Mouse (Mus musculus): ENCODE results near the gene Serinc4. TPM values are rescaled to one million over a fixed set of nuclear protein-coding genes. Genes with fewer than 3 reads are reported as not detected.
"Not testable (repeated sequence)": the region's sequence is repeated elsewhere in the genome, so short reads cannot be mapped to it uniquely, and the experiment has no call there.

Serinc4 gene
- polyA plus RNA-seq (2015; fragmentation: Nextera tagmentation; extraction: Ambion mirVana) = 1.6 and 1.7 TPM in 2 replicates

- Histone ChIP-seq H3K27ac (ENCODE audit: low read length) (peak within 1 kb of the TSS; percentile 54), H3K9me3 (ENCODE audit: control insufficient read depth, low read length) (no peaks in the 10 kb centered on the region), H3K4me3 (replicated peaks; ENCODE audit: low read length) (peak within 1 kb of the TSS; percentile 71), H3K36me3 (ENCODE audit: control insufficient read depth, insufficient read depth) (peaks cover 8% of the 10 kb centered on the region; the same call in 1 of the 2 replicates), H3K4me2 (ENCODE audit: low read length) (peak within 1 kb of the TSS; percentile 72), H3K4me1 (replicated peaks; ENCODE audit: control insufficient read depth, insufficient read depth, low read length) (peaks cover 11% of the 10 kb centered on the region), H3K27me3 (replicated peaks; ENCODE audit: control insufficient read depth, insufficient read depth, low read length) (no peaks in the 10 kb centered on the region), H3K9ac (replicated peaks; ENCODE audit: low read depth, low read length) (peak within 1 kb of the TSS; percentile 68)
- WGBS = 4% methylated on average over 41 of the region's 41 CpGs
- ATAC-seq = peak; percentile 96
These were observed at the start of gene Serinc4 for GRCm38 (mm10) chr2:121456692-121457642. Serinc4 (minus strand) TSS chr2:121456781.

DNA sequence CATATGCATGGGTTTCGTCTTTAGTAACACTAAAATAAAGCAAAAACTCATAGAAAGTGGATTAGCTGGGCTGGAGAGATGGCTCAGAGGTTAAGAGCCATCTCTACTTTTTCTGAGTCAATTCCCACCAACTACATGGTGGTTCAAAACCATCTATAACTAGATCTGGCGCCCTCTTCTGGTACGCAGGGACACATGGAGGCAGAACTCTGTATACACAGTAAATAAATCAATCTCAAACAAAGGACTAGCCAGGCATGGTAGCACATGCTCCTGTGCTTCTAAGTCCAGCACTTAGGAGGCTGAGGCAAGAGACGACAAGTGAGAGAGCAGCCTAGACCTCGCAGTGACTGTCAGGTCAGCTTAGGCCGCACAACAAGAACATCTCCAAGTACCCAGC is 45.0 kb upstream of the Serinc4 start:
- not testable (repeated sequence) for H3K4me1 ChIP-seq (replicated peaks; ENCODE audit: control insufficient read depth, insufficient read depth, low read length); H3K9ac ChIP-seq (replicated peaks; ENCODE audit: low read depth, low read length); H3K36me3 ChIP-seq (ENCODE audit: control insufficient read depth, insufficient read depth); H3K27ac ChIP-seq (ENCODE audit: low read length); ATAC-seq; H3K9me3 ChIP-seq (ENCODE audit: control insufficient read depth, low read length); H3K4me2 ChIP-seq (ENCODE audit: low read length); H3K4me3 ChIP-seq (replicated peaks; ENCODE audit: low read length); H3K27me3 ChIP-seq (replicated peaks; ENCODE audit: control insufficient read depth, insufficient read depth, low read length)
- WGBS = 100% methylated on average over 1 of the region's 6 CpGs

- ATAC-seq; H3K4me1 ChIP-seq (replicated peaks; ENCODE audit: control insufficient read depth, insufficient read depth, low read length); H3K36me3 ChIP-seq (ENCODE audit: control insufficient read depth, insufficient read depth); H3K27ac ChIP-seq (ENCODE audit: low read length); H3K9me3 ChIP-seq (ENCODE audit: control insufficient read depth, low read length); H3K27me3 ChIP-seq (replicated peaks; ENCODE audit: control insufficient read depth, insufficient read depth, low read length); H3K4me2 ChIP-seq (ENCODE audit: low read length); H3K9ac ChIP-seq (replicated peaks; ENCODE audit: low read depth, low read length); H3K4me3 ChIP-seq (replicated peaks; ENCODE audit: low read length): not testable (repeated sequence)
- 90% methylated on average over 1 of the region's 2 CpGs for WGBS
These were observed 27.8 kb upstream of the Serinc4 start for GRCm38 (mm10) chr2:121484403-121484802.

DNA sequence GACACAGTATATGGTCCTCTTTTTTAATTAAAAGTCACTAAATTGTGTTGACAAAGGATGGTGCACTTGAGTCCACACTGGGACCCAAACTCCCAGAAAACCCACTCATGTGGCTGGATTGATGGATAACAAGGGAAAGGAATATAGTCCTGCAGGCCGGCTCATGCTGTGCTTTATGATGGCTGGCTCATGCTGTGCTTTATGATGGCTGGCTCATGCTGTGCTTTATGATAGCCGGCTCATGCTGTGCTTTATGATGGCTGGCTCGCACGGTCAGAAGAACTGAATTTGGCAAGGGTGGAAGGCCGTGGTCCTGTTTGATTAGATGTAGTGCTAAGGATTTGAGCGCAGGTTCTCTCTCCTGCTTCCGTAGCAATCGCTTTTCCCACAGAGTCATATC is 27.0 kb upstream of the Serinc4 start:
- no peaks in the 10 kb centered on the region for H3K36me3 ChIP-seq (ENCODE audit: control insufficient read depth, insufficient read depth)
- no peak overlapping the region for H3K9ac ChIP-seq (replicated peaks; ENCODE audit: low read depth, low read length)
- no peak for ATAC-seq
- no peaks in the 10 kb centered on the region for H3K27me3 ChIP-seq (replicated peaks; ENCODE audit: control insufficient read depth, insufficient read depth, low read length)
- no peaks in the 10 kb centered on the region for H3K4me1 ChIP-seq (replicated peaks; ENCODE audit: control insufficient read depth, insufficient read depth, low read length)
- WGBS = 36% methylated on average over 8 of the region's 8 CpGs
- no peaks in the 10 kb centered on the region for H3K9me3 ChIP-seq (ENCODE audit: control insufficient read depth, low read length)
- no peak overlapping the region for H3K4me2 ChIP-seq (ENCODE audit: low read length)
- no peak overlapping the region for H3K27ac ChIP-seq (ENCODE audit: low read length)
- no peak overlapping the region for H3K4me3 ChIP-seq (replicated peaks; ENCODE audit: low read length)

DNA sequence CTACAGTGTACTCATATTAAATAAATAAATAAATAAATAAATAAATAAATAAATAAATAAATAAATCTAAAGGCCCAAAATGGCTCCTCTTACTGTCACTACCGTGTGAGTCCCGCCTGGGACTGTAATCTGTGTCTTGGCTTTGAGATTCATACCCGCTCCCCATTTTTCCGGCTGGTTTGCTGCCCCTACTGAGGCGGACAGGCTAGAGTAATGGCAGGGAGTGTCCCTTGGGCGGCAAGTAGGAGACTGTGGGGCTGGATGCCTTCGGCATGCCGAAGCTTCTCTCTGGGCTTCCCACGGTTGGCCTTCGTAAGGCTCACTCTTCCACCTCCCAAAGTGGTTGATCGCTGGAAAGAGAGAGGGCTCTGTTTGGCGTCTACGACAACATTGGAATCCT is 24.3 kb upstream of the Serinc4 start:
- not testable (repeated sequence) for H3K9ac ChIP-seq (replicated peaks; ENCODE audit: low read depth, low read length); H3K27ac ChIP-seq (ENCODE audit: low read length); H3K4me1 ChIP-seq (replicated peaks; ENCODE audit: control insufficient read depth, insufficient read depth, low read length); H3K27me3 ChIP-seq (replicated peaks; ENCODE audit: control insufficient read depth, insufficient read depth, low read length); ATAC-seq; H3K4me3 ChIP-seq (replicated peaks; ENCODE audit: low read length); H3K4me2 ChIP-seq (ENCODE audit: low read length); H3K36me3 ChIP-seq (ENCODE audit: control insufficient read depth, insufficient read depth); H3K9me3 ChIP-seq (ENCODE audit: control insufficient read depth, low read length)
- 89% methylated on average over 13 of the region's 13 CpGs for WGBS

- Histone ChIP-seq H3K9me3 (ENCODE audit: control insufficient read depth, low read length) (no peaks in the 10 kb centered on the region), H3K4me3 (replicated peaks; ENCODE audit: low read length) (no peak overlapping the region), H3K4me1 (replicated peaks; ENCODE audit: control insufficient read depth, insufficient read depth, low read length) (no peaks in the 10 kb centered on the region), H3K27me3 (replicated peaks; ENCODE audit: control insufficient read depth, insufficient read depth, low read length) (no peaks in the 10 kb centered on the region), H3K36me3 (ENCODE audit: control insufficient read depth, insufficient read depth) (no peaks in the 10 kb centered on the region), H3K4me2 (ENCODE audit: low read length) (no peak overlapping the region), H3K27ac (ENCODE audit: low read length) (no peak overlapping the region), H3K9ac (replicated peaks; ENCODE audit: low read depth, low read length) (no peak overlapping the region)
- ATAC-seq = no peak
- WGBS = 56% methylated on average over 3 of the region's 3 CpGs
These were observed 23.9 kb upstream of the Serinc4 start for GRCm38 (mm10) chr2:121480498-121480897.

DNA sequence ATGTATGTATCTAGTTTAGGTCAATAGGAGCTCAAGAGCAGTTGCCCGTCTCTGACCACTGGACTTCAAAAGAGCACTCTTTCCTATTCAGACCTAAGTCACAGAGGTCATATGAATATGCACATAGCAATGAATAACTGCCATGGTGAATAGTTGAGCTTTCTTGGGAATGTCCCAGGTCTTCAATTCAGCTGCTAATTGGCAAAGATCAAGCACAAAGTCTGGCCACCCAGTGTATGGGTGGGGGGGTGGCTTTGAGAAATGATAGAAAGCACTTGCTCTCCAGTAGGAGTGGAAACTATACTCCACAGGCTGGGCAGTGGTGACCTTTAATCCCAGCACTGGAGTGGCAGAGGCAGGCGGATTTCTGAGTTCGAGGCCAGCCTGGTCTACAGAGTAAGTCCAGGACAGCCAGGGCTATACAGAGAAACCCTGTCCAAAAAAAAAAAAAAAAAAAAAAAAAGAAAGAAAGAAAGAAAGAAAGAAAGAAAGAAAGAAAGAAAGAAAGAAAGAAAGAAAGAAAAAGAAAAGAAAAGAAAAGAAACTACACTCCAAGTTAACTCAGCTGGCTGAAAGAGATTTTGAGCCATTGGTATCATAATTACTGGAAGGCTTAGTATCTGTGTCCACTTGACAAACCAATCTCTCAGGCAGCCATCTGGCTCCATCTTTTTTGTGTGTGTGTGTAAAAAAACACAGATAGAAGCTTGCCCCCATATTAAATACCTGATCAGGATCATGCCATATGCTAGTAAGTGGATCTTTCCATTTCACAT is 21.1 kb upstream of the Serinc4 start:
- ATAC-seq = no peak
- H3K27ac ChIP-seq (ENCODE audit: low read length) = no peak overlapping the region
- H3K4me2 ChIP-seq (ENCODE audit: low read length) = no peak overlapping the region
- peaks cover 6% of the 10 kb centered on the region; the same call in 1 of the 2 replicates for H3K4me1 ChIP-seq (replicated peaks; ENCODE audit: control insufficient read depth, insufficient read depth, low read length)
- no peak overlapping the region for H3K4me3 ChIP-seq (replicated peaks; ENCODE audit: low read length)
- 78% methylated on average over 3 of the region's 3 CpGs for WGBS
- H3K9ac ChIP-seq (replicated peaks; ENCODE audit: low read depth, low read length) = no peak overlapping the region
- no peaks in the 10 kb centered on the region for H3K27me3 ChIP-seq (replicated peaks; ENCODE audit: control insufficient read depth, insufficient read depth, low read length)
- H3K36me3 ChIP-seq (ENCODE audit: control insufficient read depth, insufficient read depth) = no peaks in the 10 kb centered on the region
- H3K9me3 ChIP-seq (ENCODE audit: control insufficient read depth, low read length) = no peaks in the 10 kb centered on the region

- WGBS = 93% methylated on average over 2 of the region's 2 CpGs
- H3K27me3 ChIP-seq (replicated peaks; ENCODE audit: control insufficient read depth, insufficient read depth, low read length); ATAC-seq; H3K4me3 ChIP-seq (replicated peaks; ENCODE audit: low read length); H3K4me2 ChIP-seq (ENCODE audit: low read length); H3K9ac ChIP-seq (replicated peaks; ENCODE audit: low read depth, low read length); H3K36me3 ChIP-seq (ENCODE audit: control insufficient read depth, insufficient read depth); H3K27ac ChIP-seq (ENCODE audit: low read length); H3K9me3 ChIP-seq (ENCODE audit: control insufficient read depth, low read length); H3K4me1 ChIP-seq (replicated peaks; ENCODE audit: control insufficient read depth, insufficient read depth, low read length): not testable (repeated sequence)
These were observed 18.7 kb upstream of the Serinc4 start for GRCm38 (mm10) chr2:121475306-121475705.

DNA sequence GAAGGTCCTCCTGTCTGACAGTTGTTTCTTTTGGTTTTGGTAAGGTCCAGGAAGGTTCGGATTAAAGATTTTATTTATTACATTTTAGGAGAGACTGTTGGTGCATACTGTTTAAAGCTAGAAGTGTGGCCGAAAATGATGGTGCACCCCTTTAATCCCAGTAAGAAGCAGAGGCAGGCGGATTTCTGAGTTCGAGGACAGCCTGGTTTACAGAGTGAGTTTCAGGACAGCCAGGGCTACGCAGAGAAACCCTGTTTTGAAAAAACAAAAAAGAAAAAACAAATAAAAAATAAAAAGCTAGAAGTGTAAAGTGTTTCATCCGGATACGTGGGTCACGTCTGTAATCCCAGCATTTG is 17.6 kb upstream of the Serinc4 start:
- peak overlapping the region; percentile 63 for H3K27ac ChIP-seq (ENCODE audit: low read length)
- 34% methylated on average over 8 of the region's 8 CpGs for WGBS
- H3K4me2 ChIP-seq (ENCODE audit: low read length) = peak overlapping the region; percentile 75
- H3K4me1 ChIP-seq (replicated peaks; ENCODE audit: control insufficient read depth, insufficient read depth, low read length) = peaks cover 6% of the 10 kb centered on the region; the same call in 1 of the 2 replicates
- H3K9ac ChIP-seq (replicated peaks; ENCODE audit: low read depth, low read length) = peak overlapping the region; percentile 63; the same call in 1 of the 2 replicates
- H3K9me3 ChIP-seq (ENCODE audit: control insufficient read depth, low read length) = no peaks in the 10 kb centered on the region
- ATAC-seq = no peak
- H3K36me3 ChIP-seq (ENCODE audit: control insufficient read depth, insufficient read depth) = no peaks in the 10 kb centered on the region
- peak overlapping the region; percentile 67 for H3K4me3 ChIP-seq (replicated peaks; ENCODE audit: low read length)
- no peaks in the 10 kb centered on the region for H3K27me3 ChIP-seq (replicated peaks; ENCODE audit: control insufficient read depth, insufficient read depth, low read length)
